Mouse (Mus musculus): ENCODE data around the gene Fam204a. TPM values are rescaled to one million over a fixed set of nuclear protein-coding genes. Genes with fewer than 3 reads are reported as not detected.

Gene Fam204a
- total and polyA plus RNA-seq, 3 experiments, result 26.5 to 78.1 (median 69.0) TPM

DNA sequence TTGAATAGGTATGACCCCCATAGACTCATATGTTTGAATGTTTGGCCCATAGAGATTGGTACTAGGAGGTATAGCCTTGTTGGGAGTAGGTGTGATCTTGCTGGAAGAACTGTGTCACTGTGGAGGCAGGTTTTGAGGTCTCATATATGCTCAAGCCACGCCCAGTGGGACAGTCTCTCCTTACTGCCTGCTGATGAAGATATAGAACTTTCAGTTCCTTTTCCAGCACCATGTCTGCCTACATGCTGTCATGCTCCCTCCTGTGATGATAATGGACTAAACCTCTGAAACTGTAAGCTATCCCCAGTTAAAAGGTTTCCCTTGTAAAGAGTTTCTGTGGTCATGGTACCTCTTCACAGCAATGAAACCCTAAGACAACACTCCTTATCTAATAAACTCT, 44.3 kb downstream of the Fam204a start:
- H3K4me3 ChIP-seq (replicated peaks in 1 of 3; ENCODE audit: low read depth in 2 of 3, low read length in 2 of 3, poor library complexity in 1 of 3), result no peak overlapping the region
- dilution Hi-C loops (cut with MboI; ENCODE audit: extremely low pct_ligation_motif_present, extremely low pct_unique_long_range_greater_than_20kb, low sequenced_read_pairs) (no loop called here), in situ Hi-C loops (cut with MboI; ENCODE audit: low pct_ligation_motif_present, low pct_unique_long_range_greater_than_20kb, low sequenced_read_pairs) (no loop called here)
- H3K4me2 ChIP-seq (ENCODE audit: insufficient read depth, low read depth, poor library complexity, severe bottlenecking), result no peak overlapping the region
- no peak overlapping the region; the same call in 1 of the 2 replicates for H3K27ac ChIP-seq (ENCODE audit: insufficient read depth, low read depth)
- TF ChIP-seq IRF4 (IDR thresholded peaks at IDR 0.05; ENCODE audit: low read depth, low read length) (peak; percentile 88), NELFE (IDR thresholded peaks at IDR 0.05; ENCODE audit: low read depth, low read length) (no peak), ETS1 (conservative IDR thresholded peaks at IDR 0.05; ENCODE audit: low read depth, low read length) (0 out of 2 replicates have a peak, but pooled peaks have one; percentile 24), JUND (conservative IDR thresholded peaks at IDR 0.05; ENCODE audit: low read depth, low read length) (peak; percentile 42), ZKSCAN1 (IDR thresholded peaks at IDR 0.05; ENCODE audit: borderline replicate concordance, low read depth, low read length) (no peak), MYC (IDR thresholded peaks at IDR 0.05; ENCODE audit: low read depth, low read length) (peak; percentile 65; the same call in 1 of the 2 replicates), MAFK (IDR thresholded peaks at IDR 0.05; ENCODE audit: insufficient replicate concordance, low read length) (no peak), EP300 (IDR thresholded peaks at IDR 0.05; ENCODE audit: low read length) (peak; percentile 83), BHLHE40 (IDR thresholded peaks at IDR 0.05; ENCODE audit: low read depth, low read length) (no peak), NRF1 (IDR thresholded peaks at IDR 0.05; ENCODE audit: low read depth, low read length) (no peak), JUN (IDR thresholded peaks at IDR 0.05; ENCODE audit: insufficient read depth, low read depth, low read length) (no peak; the same call in 1 of the 2 replicates)
- H3K79me2 ChIP-seq (replicated peaks; ENCODE audit: control insufficient read depth, extremely low read depth, insufficient read depth, poor library complexity, severe bottlenecking), result no peaks in the 10 kb centered on the region
- H3K9ac ChIP-seq (ENCODE audit: insufficient read depth, low read depth), result no peak overlapping the region
- peak; percentile 76 for DNase-seq (ENCODE audit: extremely low read depth)
- H3K9me3 ChIP-seq (replicated peaks; ENCODE audit: low read length), result peaks cover 9% of the 10 kb centered on the region
- H3K4me1 ChIP-seq (ENCODE audit: control insufficient read depth in 1 of 2, insufficient read depth in 2 of 2), result peaks cover 11 to 51% of the 10 kb centered on the region in 2 experiments; a peak in 3 of 4 replicates
- H3K36me3 ChIP-seq (replicated peaks in 1 of 2; ENCODE audit: control insufficient read depth in 1 of 2, insufficient read depth in 1 of 2, low read length in 1 of 2), result peaks cover 0 to 4% of the 10 kb centered on the region in 2 experiments
- no peaks in the 10 kb centered on the region for H3K27me3 ChIP-seq (replicated peaks)

DNA sequence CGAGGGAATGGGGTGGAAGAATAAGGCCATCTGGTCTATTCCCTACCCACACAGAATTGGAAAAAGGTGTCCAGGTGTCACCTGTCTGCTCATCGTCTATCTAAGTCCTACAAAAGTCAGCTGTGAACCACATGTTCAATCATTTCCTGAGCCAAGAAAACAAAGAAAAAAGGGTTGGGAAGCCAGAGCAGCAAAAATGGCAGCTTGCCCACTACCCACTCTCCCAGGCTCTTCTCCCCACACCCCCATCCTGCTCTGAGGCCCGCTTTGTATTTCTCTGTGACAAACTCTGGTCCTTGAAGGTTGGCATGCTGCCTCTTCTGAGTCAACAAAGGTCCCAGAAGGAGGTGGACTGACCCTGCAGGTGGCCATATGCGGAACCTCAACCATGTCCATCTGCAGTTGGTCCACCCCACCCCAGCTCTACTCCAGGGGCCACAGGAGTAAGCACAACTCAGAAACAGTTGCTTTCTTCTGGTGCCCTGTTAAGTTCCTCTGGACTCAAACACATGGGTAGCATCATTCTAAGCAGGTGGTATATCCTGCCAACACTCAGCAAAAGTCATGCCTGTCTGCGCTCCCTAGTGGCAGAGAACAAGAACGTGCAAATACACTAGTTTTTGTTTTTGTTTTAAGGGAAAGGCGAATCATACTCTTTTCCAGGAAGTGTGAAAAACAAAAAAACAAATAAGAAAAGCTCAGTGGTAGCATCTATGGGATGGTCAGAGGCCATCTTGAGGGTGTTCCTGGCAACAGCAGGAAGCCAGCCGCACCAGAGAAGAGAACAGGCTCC, 47.5 kb downstream of the Fam204a start:
- Histone ChIP-seq H3K9me3 (replicated peaks; ENCODE audit: low read length) (peaks cover 9% of the 10 kb centered on the region), H3K27ac (ENCODE audit: insufficient read depth, low read depth) (no peak overlapping the region), H3K4me2 (ENCODE audit: insufficient read depth, low read depth, poor library complexity, severe bottlenecking) (no peak overlapping the region), H3K4me1 (ENCODE audit: control insufficient read depth in 1 of 2, insufficient read depth in 2 of 2) (peaks cover 8 to 33% of the 10 kb centered on the region in 2 experiments; a peak in 3 of 4 replicates), H3K36me3 (replicated peaks in 1 of 2; ENCODE audit: control insufficient read depth in 1 of 2, insufficient read depth in 1 of 2, low read length in 1 of 2) (peaks cover 0 to 2% of the 10 kb centered on the region in 2 experiments), H3K4me3 (replicated peaks in 1 of 3; ENCODE audit: low read depth in 2 of 3, low read length in 2 of 3, poor library complexity in 1 of 3) (no peak overlapping the region), H3K79me2 (replicated peaks; ENCODE audit: control insufficient read depth, extremely low read depth, insufficient read depth, poor library complexity, severe bottlenecking) (no peaks in the 10 kb centered on the region), H3K9ac (ENCODE audit: insufficient read depth, low read depth) (no peak overlapping the region), H3K27me3 (replicated peaks) (no peaks in the 10 kb centered on the region)
- TF ChIP-seq CTCF (conservative IDR thresholded peaks at IDR 0.05 in 1 of 2, IDR thresholded peaks at IDR 0.05 in 1 of 2; ENCODE audit: low read depth in 2 of 2, low read length in 2 of 2) (peak in 1 of 2 experiments; percentile 52; a peak in 2 of 4 replicates), JUN (IDR thresholded peaks at IDR 0.05; ENCODE audit: insufficient read depth, low read depth, low read length) (no peak), MAFK (IDR thresholded peaks at IDR 0.05; ENCODE audit: insufficient replicate concordance, low read length) (no peak), RAD21 (IDR thresholded peaks at IDR 0.05; ENCODE audit: low read depth, low read length) (peak; percentile 13)
- no peak for DNase-seq (ENCODE audit: extremely low read depth)
- dilution Hi-C loops (cut with MboI; ENCODE audit: extremely low pct_ligation_motif_present, extremely low pct_unique_long_range_greater_than_20kb, low sequenced_read_pairs), result no loop called here
- in situ Hi-C loops (cut with MboI; ENCODE audit: low pct_ligation_motif_present, low pct_unique_long_range_greater_than_20kb, low sequenced_read_pairs), result no loop called here

All from CH12.LX (cell line).